ENCODE assay signal across 15 mouse cellular contexts in the genomic region with DNA sequence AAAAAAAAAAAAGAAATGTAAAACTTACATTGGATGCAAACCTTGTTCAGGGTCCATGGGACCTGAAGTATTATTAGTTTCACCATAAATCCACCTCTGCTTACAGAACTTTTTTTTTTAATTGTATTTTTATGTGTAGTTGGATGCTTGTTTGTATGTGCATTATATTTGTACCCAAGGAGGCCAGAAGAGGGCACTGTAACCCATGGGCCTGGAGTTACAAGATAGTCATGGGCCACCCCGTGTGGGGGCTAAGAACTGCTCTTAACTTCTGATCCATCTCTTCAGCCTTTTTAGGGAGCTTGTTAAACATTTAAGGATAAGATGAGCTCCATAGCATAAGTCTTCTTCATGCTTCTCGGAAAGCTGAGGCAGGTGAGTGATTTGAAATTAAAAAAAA. TPM values are rescaled to one million over a fixed set of nuclear protein-coding genes. Genes with fewer than 3 reads are reported as not detected.
A peak's percentile ranks its signal among the peaks of the same experiment; 100 is the strongest.
DNase-seq lines count a peak whose midpoint lies in the region; ATAC-seq and TF ChIP-seq lines count a peak whose summit lies in the region.
"Had no signal": no experiment of that assay in that cellular context is flagged by ENCODE, and none has a peak within 500 bp of the region (broad histone marks: within the 10 kb centered on the region; RNA-seq: fewer than 3 reads in every experiment).

No protein-coding gene starts in this region.

- TF ChIP-seq POLR2A in bone marrow, adult 2 months (IDR thresholded peaks at IDR 0.05; ENCODE audit: borderline replicate concordance, control insufficient read depth, low read depth, low read length) = no peak

- H3K27me3 ChIP-seq in forebrain, postnatal 0 days (ENCODE audit: insufficient read depth, low read length) = no peaks in the 10 kb centered on the region
- H3K27me3 ChIP-seq in forebrain, embryonic 10.5 days (ENCODE audit: poor library complexity, severe bottlenecking) = no peaks in the 10 kb centered on the region
- no peaks in the 10 kb centered on the region for H3K27me3 ChIP-seq in stomach, postnatal 0 days (ENCODE audit: control insufficient read depth, insufficient read depth, low read length)
- no peaks in the 10 kb centered on the region for H3K27me3 ChIP-seq in limb, embryonic 10.5 days (ENCODE audit: low read depth, poor library complexity, severe bottlenecking)
- H3K27me3 ChIP-seq: forebrain, embryonic 12.5 days; heart, embryonic 12.5 days; kidney, embryonic 15.5 days had no signal

- H3K4me1 ChIP-seq in forebrain, postnatal 0 days (ENCODE audit: insufficient read depth) = no peaks in the 10 kb centered on the region
- H3K4me1 ChIP-seq in forebrain, embryonic 10.5 days = peaks cover 5% of the 10 kb centered on the region; the same call in 1 of the 2 replicates
- H3K4me1 ChIP-seq in bone marrow, adult 2 months (ENCODE audit: control insufficient read depth, insufficient read depth, low read length) = no peaks in the 10 kb centered on the region
- H3K4me1 ChIP-seq in stomach, postnatal 0 days (replicated peaks; ENCODE audit: control insufficient read depth, insufficient read depth) = no peaks in the 10 kb centered on the region
- H3K4me1 ChIP-seq in limb, embryonic 10.5 days = no peaks in the 10 kb centered on the region
- H3K4me1 ChIP-seq: forebrain, embryonic 12.5 days; heart, embryonic 12.5 days; kidney, embryonic 15.5 days had no signal

- no peak overlapping the region for H3K4me2 ChIP-seq in forebrain, postnatal 0 days (ENCODE audit: low read depth)
- H3K4me2 ChIP-seq in stomach, postnatal 0 days (replicated peaks; ENCODE audit: low read depth) = no peak overlapping the region
- H3K4me2 ChIP-seq: forebrain, embryonic 12.5 days; heart, embryonic 12.5 days; kidney, embryonic 15.5 days had no signal

- no peak overlapping the region for H3K27ac ChIP-seq in forebrain, postnatal 0 days (ENCODE audit: low read depth, low read length)
- no peak overlapping the region for H3K27ac ChIP-seq in forebrain, embryonic 10.5 days
- no peak overlapping the region for H3K27ac ChIP-seq in bone marrow, adult 2 months (ENCODE audit: control insufficient read depth, insufficient read depth, low read depth, low read length, poor library complexity)
- no peak overlapping the region for H3K27ac ChIP-seq in stomach, postnatal 0 days (replicated peaks)
- no peak overlapping the region for H3K27ac ChIP-seq in limb, embryonic 10.5 days
- H3K27ac ChIP-seq: forebrain, embryonic 12.5 days; kidney, embryonic 15.5 days had no signal

- DNase-seq in forebrain, postnatal 0 days = no peak
- DNase-seq in forebrain, embryonic 10.5 days (ENCODE audit: extremely low spot score, low spot score) = no peak
- DNase-seq in lung, postnatal 10 days = peak; percentile 28
- DNase-seq in lung, adult 18-20 months = no peak
- DNase-seq in stomach, postnatal 0 days (ENCODE audit: low spot score) = no peak
- DNase-seq in left cerebral cortex, adult 11 months (ENCODE audit: low spot score) = no peak
- no peak for DNase-seq in limb, embryonic 10.5 days (ENCODE audit: low spot score)
- DNase-seq: cerebellum, postnatal 25 days; midbrain, embryonic 14.5 days had no signal

- H3K9me3 ChIP-seq in forebrain, postnatal 0 days (ENCODE audit: low read length) = no peaks in the 10 kb centered on the region
- H3K9me3 ChIP-seq in forebrain, embryonic 10.5 days = no peaks in the 10 kb centered on the region
- no peaks in the 10 kb centered on the region for H3K9me3 ChIP-seq in stomach, postnatal 0 days (ENCODE audit: control insufficient read depth, low read length)
- H3K9me3 ChIP-seq in limb, embryonic 10.5 days (replicated peaks) = no peaks in the 10 kb centered on the region
- H3K9me3 ChIP-seq: forebrain, embryonic 12.5 days; heart, embryonic 12.5 days; kidney, embryonic 15.5 days had no signal

- H3K36me3 ChIP-seq in forebrain, postnatal 0 days (ENCODE audit: insufficient read depth) = no peaks in the 10 kb centered on the region
- H3K36me3 ChIP-seq in forebrain, embryonic 10.5 days (replicated peaks) = no peaks in the 10 kb centered on the region
- H3K36me3 ChIP-seq in stomach, postnatal 0 days (ENCODE audit: control insufficient read depth, insufficient read depth, low read length) = no peaks in the 10 kb centered on the region
- no peaks in the 10 kb centered on the region for H3K36me3 ChIP-seq in limb, embryonic 10.5 days
- H3K36me3 ChIP-seq: forebrain, embryonic 12.5 days; heart, embryonic 12.5 days; kidney, embryonic 15.5 days had no signal

- H3K4me3 ChIP-seq in forebrain, postnatal 0 days (ENCODE audit: low read depth, low read length) = no peak overlapping the region
- no peak overlapping the region for H3K4me3 ChIP-seq in forebrain, embryonic 10.5 days
- no peak overlapping the region for H3K4me3 ChIP-seq in bone marrow, adult 2 months (replicated peaks; ENCODE audit: control insufficient read depth, low read depth, low read length)
- no peak overlapping the region for H3K4me3 ChIP-seq in stomach, postnatal 0 days (ENCODE audit: low read depth, low read length)
- H3K4me3 ChIP-seq in limb, embryonic 10.5 days = no peak overlapping the region
- H3K4me3 ChIP-seq: forebrain, embryonic 12.5 days; heart, embryonic 12.5 days; kidney, embryonic 15.5 days had no signal

- peak; percentile 31; the same call in 1 of the 2 replicates for TF ChIP-seq CTCF in forebrain, postnatal 0 days (IDR thresholded peaks at IDR 0.05; ENCODE audit: low read depth)
- TF ChIP-seq CTCF in bone marrow, adult 2 months (IDR thresholded peaks at IDR 0.05; ENCODE audit: control insufficient read depth, insufficient read depth, low read length) = 0 out of 2 replicates have a peak, but pooled peaks have one; percentile 15
- peak; percentile 52 for TF ChIP-seq CTCF in stomach, postnatal 0 days (IDR thresholded peaks at IDR 0.05; ENCODE audit: low read depth)

- no peak for TF ChIP-seq EP300 in stomach, postnatal 0 days (optimal IDR thresholded peaks at IDR 0.05)

- ATAC-seq in forebrain, postnatal 0 days = no peak
- no peak for ATAC-seq in stomach, postnatal 0 days (ENCODE audit: low FRiP score, low TSS enrichment)

- H3K9ac ChIP-seq in forebrain, postnatal 0 days = no peak overlapping the region
- H3K9ac ChIP-seq in stomach, postnatal 0 days (ENCODE audit: low read length) = no peak overlapping the region
- H3K9ac ChIP-seq: forebrain, embryonic 12.5 days; heart, embryonic 12.5 days; kidney, embryonic 15.5 days had no signal

- 82% methylated on average over 2 of the region's 2 CpGs for WGBS in forebrain, postnatal 0 days
- 69% methylated on average over 2 of the region's 2 CpGs for WGBS in forebrain, embryonic 10.5 days
- 61% methylated on average over 2 of the region's 2 CpGs for WGBS in bone marrow, adult 2 months
- WGBS in stomach, postnatal 0 days = 65% methylated on average over 2 of the region's 2 CpGs
- WGBS in limb, embryonic 10.5 days = 81% methylated on average over 2 of the region's 2 CpGs

RNA-seq across cellular contexts. Expression of gene Gm11437, which starts 16.4 kb away (rescaled TPM):
- not detected in 2 replicates for total RNA-seq in forebrain, postnatal 0 days (2014; rRNA removed)
- not detected in 2 replicates for polyA plus RNA-seq in forebrain, postnatal 0 days (2015; fragmentation: Nextera tagmentation; extraction: Ambion mirVana)
- polyA plus RNA-seq in forebrain, embryonic 10.5 days (2016; fragmentation: Nextera tagmentation; extraction: Ambion mirVana) = not detected in 2 replicates
- not detected in 2 replicates for polyA plus RNA-seq in bone marrow, adult 2 months (2011; ENCODE audit: insufficient read depth, insufficient read length, low replicate concordance, missing spikeins)
- not detected in 2 replicates for polyA plus RNA-seq in stomach, postnatal 0 days (2015; fragmentation: Nextera tagmentation; extraction: Ambion mirVana)
- polyA plus RNA-seq in limb, embryonic 10.5 days (2016; fragmentation: Nextera tagmentation; extraction: Ambion mirVana) = not detected in 2 replicates
- polyA plus RNA-seq: forebrain, embryonic 12.5 days; heart, embryonic 12.5 days; limb, embryonic 11.5 days; testis, adult 2 months had no signal

RNA-seq across cellular contexts. Expression of gene Acaca, which starts 21.4 kb away (rescaled TPM):
- 162 and 200 TPM in 2 replicates for total RNA-seq in forebrain, postnatal 0 days (2014; rRNA removed)
- 14.7 and 16.5 TPM in 2 replicates for polyA plus RNA-seq in forebrain, postnatal 0 days (2015; fragmentation: Nextera tagmentation; extraction: Ambion mirVana)
- polyA plus RNA-seq in forebrain, embryonic 10.5 days (2016; fragmentation: Nextera tagmentation; extraction: Ambion mirVana) = 25.6 and 26.8 TPM in 2 replicates
- polyA plus RNA-seq in bone marrow, adult 2 months (2011; ENCODE audit: insufficient read depth, insufficient read length, low replicate concordance, missing spikeins) = 3.3 and 5.5 TPM in 2 replicates
- 4.5 TPM in 2 replicates for polyA plus RNA-seq in stomach, postnatal 0 days (2015; fragmentation: Nextera tagmentation; extraction: Ambion mirVana)
- 21.3 and 22.8 TPM in 2 replicates for polyA plus RNA-seq in limb, embryonic 10.5 days (2016; fragmentation: Nextera tagmentation; extraction: Ambion mirVana)

RNA-seq across cellular contexts. Expression of gene Tada2a, which starts 21.5 kb away (rescaled TPM):
- total RNA-seq in forebrain, postnatal 0 days (2014; rRNA removed) = 24.8 and 26.1 TPM in 2 replicates
- 29.0 and 30.1 TPM in 2 replicates for polyA plus RNA-seq in forebrain, postnatal 0 days (2015; fragmentation: Nextera tagmentation; extraction: Ambion mirVana)
- 43.6 and 43.7 TPM in 2 replicates for polyA plus RNA-seq in forebrain, embryonic 10.5 days (2016; fragmentation: Nextera tagmentation; extraction: Ambion mirVana)
- polyA plus RNA-seq in bone marrow, adult 2 months (2011; ENCODE audit: insufficient read depth, insufficient read length, low replicate concordance, missing spikeins) = 13.6 and 30.5 TPM in 2 replicates
- 12.5 and 13.2 TPM in 2 replicates for polyA plus RNA-seq in stomach, postnatal 0 days (2015; fragmentation: Nextera tagmentation; extraction: Ambion mirVana)
- polyA plus RNA-seq in limb, embryonic 10.5 days (2016; fragmentation: Nextera tagmentation; extraction: Ambion mirVana) = 39.5 and 43.9 TPM in 2 replicates
